Mouse (Mus musculus): ENCODE measurements at regions not wholly inside any gene's neighbourhood (a gene's known extent, or its start where the extent isn't known, plus 50 kb on each side); places are given as distances from the start of the nearest gene placed in this dataset.

DNA sequence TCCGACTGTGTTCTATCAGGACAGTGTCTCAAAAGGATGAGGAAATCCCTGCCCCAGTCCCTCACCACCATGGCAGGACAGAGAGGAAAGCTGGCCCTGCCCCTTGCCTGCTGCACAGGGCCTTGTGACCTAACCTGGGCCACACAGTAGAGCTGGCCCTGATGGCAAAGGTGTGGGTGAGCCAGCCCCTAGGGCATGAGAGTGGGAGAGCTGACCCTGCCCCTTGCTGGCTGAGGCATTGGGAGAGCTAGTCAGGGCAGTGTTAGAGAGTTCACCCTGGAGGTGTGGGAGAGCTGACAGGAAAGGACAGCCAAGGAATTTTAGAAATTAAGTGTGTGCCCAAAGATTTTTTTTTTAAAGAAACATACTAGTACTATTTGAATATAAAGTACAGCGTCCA lies 90.5 kb upstream of the Plcb4 start:
- Histone ChIP-seq H3K27me3 (ENCODE audit: control insufficient read depth, insufficient read depth, low read length) (no peaks in the 10 kb centered on the region), H3K4me1 (ENCODE audit: control insufficient read depth, insufficient read depth, low read length) (no peaks in the 10 kb centered on the region), H3K4me3 (replicated peaks; ENCODE audit: low read length) (no peak overlapping the region), H3K27ac (replicated peaks; ENCODE audit: low read depth, low read length) (no peak overlapping the region), H3K9ac (ENCODE audit: low read depth, low read length, severe bottlenecking) (no peak overlapping the region), H3K9me3 (ENCODE audit: control insufficient read depth, low read length) (no peaks in the 10 kb centered on the region), H3K36me3 (ENCODE audit: control insufficient read depth, insufficient read depth, low read length) (no peaks in the 10 kb centered on the region), H3K4me2 (replicated peaks; ENCODE audit: low read depth, low read length, severe bottlenecking) (no peak overlapping the region)
- no peak for DNase-seq (ENCODE audit: low spot score)
- 90% methylated on average over 2 of the region's 2 CpGs for WGBS
- ATAC-seq (ENCODE audit: low FRiP score, low read depth) = no peak
- no peak for TF ChIP-seq POLR2A (IDR thresholded peaks at IDR 0.05; ENCODE audit: borderline replicate concordance, extremely low read depth, insufficient read depth, insufficient read length)

- Histone ChIP-seq H3K27ac (replicated peaks; ENCODE audit: low read depth, low read length) (no peak overlapping the region), H3K36me3 (ENCODE audit: control insufficient read depth, insufficient read depth, low read length) (no peaks in the 10 kb centered on the region), H3K27me3 (ENCODE audit: control insufficient read depth, insufficient read depth, low read length) (no peaks in the 10 kb centered on the region), H3K9ac (ENCODE audit: low read depth, low read length, severe bottlenecking) (no peak overlapping the region), H3K4me3 (replicated peaks; ENCODE audit: low read length) (no peak overlapping the region), H3K4me2 (replicated peaks; ENCODE audit: low read depth, low read length, severe bottlenecking) (no peak overlapping the region), H3K9me3 (ENCODE audit: control insufficient read depth, low read length) (no peaks in the 10 kb centered on the region), H3K4me1 (ENCODE audit: control insufficient read depth, insufficient read depth, low read length) (no peaks in the 10 kb centered on the region)
- TF ChIP-seq POLR2A (IDR thresholded peaks at IDR 0.05; ENCODE audit: borderline replicate concordance, extremely low read depth, insufficient read depth, insufficient read length) = no peak
- no peak for ATAC-seq (ENCODE audit: low FRiP score, low read depth)
- 92% methylated on average over 5 of the region's 5 CpGs for WGBS
- DNase-seq (ENCODE audit: low spot score) = no peak
Observed at GRCm38 (mm10) chr2:135571599-135571998, 87.2 kb upstream of the Plcb4 start.

- no peaks in the 10 kb centered on the region for H3K4me1 ChIP-seq (ENCODE audit: control insufficient read depth, insufficient read depth, low read length)
- no peak for DNase-seq (ENCODE audit: low spot score)
- no peaks in the 10 kb centered on the region for H3K9me3 ChIP-seq (ENCODE audit: control insufficient read depth, low read length)
- H3K36me3 ChIP-seq (ENCODE audit: control insufficient read depth, insufficient read depth, low read length) = no peaks in the 10 kb centered on the region
- H3K9ac ChIP-seq (ENCODE audit: low read depth, low read length, severe bottlenecking) = no peak overlapping the region
- TF ChIP-seq POLR2A (IDR thresholded peaks at IDR 0.05; ENCODE audit: borderline replicate concordance, extremely low read depth, insufficient read depth, insufficient read length) = no peak
- H3K27ac ChIP-seq (replicated peaks; ENCODE audit: low read depth, low read length) = no peak overlapping the region
- H3K4me2 ChIP-seq (replicated peaks; ENCODE audit: low read depth, low read length, severe bottlenecking) = no peak overlapping the region
- no peak for ATAC-seq (ENCODE audit: low FRiP score, low read depth)
- no peaks in the 10 kb centered on the region for H3K27me3 ChIP-seq (ENCODE audit: control insufficient read depth, insufficient read depth, low read length)
- 76% methylated on average over 5 of the region's 5 CpGs for WGBS
- no peak overlapping the region for H3K4me3 ChIP-seq (replicated peaks; ENCODE audit: low read length)
Observed at GRCm38 (mm10) chr2:135577228-135577627, 81.6 kb upstream of the Plcb4 start.

DNA sequence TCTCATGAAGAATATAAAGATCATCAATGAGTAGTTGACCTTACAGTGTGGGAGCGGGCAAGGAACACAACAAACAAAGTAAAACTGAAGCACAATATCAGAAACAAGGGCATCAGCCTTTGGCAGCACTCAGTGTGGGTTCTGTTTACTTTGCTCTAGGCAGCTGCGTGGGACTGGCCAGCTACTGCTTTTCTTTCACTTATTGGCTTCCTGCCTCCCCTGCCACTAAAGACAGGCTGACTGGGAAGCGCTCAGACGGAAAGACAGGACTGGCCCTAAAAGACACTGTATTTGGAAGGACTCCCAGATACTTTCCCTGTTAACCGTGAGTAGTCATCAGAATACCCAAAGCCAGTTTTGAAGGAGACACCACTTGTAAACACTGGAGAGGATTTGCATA lies 80.7 kb upstream of the Plcb4 start:
- H3K4me3 ChIP-seq (replicated peaks; ENCODE audit: low read length) = no peak overlapping the region
- no peaks in the 10 kb centered on the region for H3K9me3 ChIP-seq (ENCODE audit: control insufficient read depth, low read length)
- no peak overlapping the region for H3K9ac ChIP-seq (ENCODE audit: low read depth, low read length, severe bottlenecking)
- no peak for ATAC-seq (ENCODE audit: low FRiP score, low read depth)
- H3K27ac ChIP-seq (replicated peaks; ENCODE audit: low read depth, low read length) = no peak overlapping the region
- H3K27me3 ChIP-seq (ENCODE audit: control insufficient read depth, insufficient read depth, low read length) = no peaks in the 10 kb centered on the region
- no peak for DNase-seq (ENCODE audit: low spot score)
- H3K4me2 ChIP-seq (replicated peaks; ENCODE audit: low read depth, low read length, severe bottlenecking) = no peak overlapping the region
- H3K4me1 ChIP-seq (ENCODE audit: control insufficient read depth, insufficient read depth, low read length) = no peaks in the 10 kb centered on the region
- 52% methylated on average over 5 of the region's 5 CpGs for WGBS
- no peaks in the 10 kb centered on the region for H3K36me3 ChIP-seq (ENCODE audit: control insufficient read depth, insufficient read depth, low read length)
- TF ChIP-seq POLR2A (IDR thresholded peaks at IDR 0.05; ENCODE audit: borderline replicate concordance, extremely low read depth, insufficient read depth, insufficient read length) = no peak

DNA sequence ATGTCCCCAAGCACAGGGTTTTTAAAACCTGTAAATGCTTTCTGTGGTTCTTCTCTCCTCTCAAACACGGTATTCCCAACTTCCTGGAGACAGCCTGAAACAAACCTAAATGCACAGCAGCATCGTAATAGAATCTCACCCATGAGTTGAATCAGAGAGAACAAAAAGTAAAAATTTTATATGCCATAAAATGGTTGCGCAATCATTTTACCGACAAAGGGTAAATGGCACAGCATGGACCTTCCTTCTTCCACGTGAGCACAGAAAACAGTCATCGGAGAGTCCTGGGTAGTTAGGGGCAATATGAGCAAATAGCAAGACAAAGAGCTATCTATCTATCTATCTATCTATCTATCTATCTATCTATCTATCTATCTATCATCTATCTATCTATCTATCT lies 79.3 kb upstream of the Plcb4 start:
- Histone ChIP-seq H3K36me3 (ENCODE audit: control insufficient read depth, insufficient read depth, low read length) (no peaks in the 10 kb centered on the region), H3K9me3 (ENCODE audit: control insufficient read depth, low read length) (no peaks in the 10 kb centered on the region), H3K27me3 (ENCODE audit: control insufficient read depth, insufficient read depth, low read length) (no peaks in the 10 kb centered on the region), H3K4me2 (replicated peaks; ENCODE audit: low read depth, low read length, severe bottlenecking) (no peak overlapping the region), H3K9ac (ENCODE audit: low read depth, low read length, severe bottlenecking) (no peak overlapping the region), H3K4me1 (ENCODE audit: control insufficient read depth, insufficient read depth, low read length) (no peaks in the 10 kb centered on the region), H3K4me3 (replicated peaks; ENCODE audit: low read length) (no peak overlapping the region), H3K27ac (replicated peaks; ENCODE audit: low read depth, low read length) (no peak overlapping the region)
- WGBS = 88% methylated on average over 6 of the region's 6 CpGs
- TF ChIP-seq POLR2A (IDR thresholded peaks at IDR 0.05; ENCODE audit: borderline replicate concordance, extremely low read depth, insufficient read depth, insufficient read length) = no peak
- DNase-seq (ENCODE audit: low spot score) (no peak), ATAC-seq (ENCODE audit: low FRiP score, low read depth) (no peak)

GRCm38 (mm10) chr2:135580051-135580450 lies 78.8 kb upstream of the Plcb4 start:
- H3K4me3 ChIP-seq (replicated peaks; ENCODE audit: low read length) = no peak overlapping the region
- ATAC-seq (ENCODE audit: low FRiP score, low read depth) = no peak
- WGBS = 81% methylated on average over 4 of the region's 4 CpGs
- H3K9ac ChIP-seq (ENCODE audit: low read depth, low read length, severe bottlenecking) = no peak overlapping the region
- H3K4me1 ChIP-seq (ENCODE audit: control insufficient read depth, insufficient read depth, low read length) = no peaks in the 10 kb centered on the region
- no peaks in the 10 kb centered on the region for H3K9me3 ChIP-seq (ENCODE audit: control insufficient read depth, low read length)
- no peak overlapping the region for H3K27ac ChIP-seq (replicated peaks; ENCODE audit: low read depth, low read length)
- H3K27me3 ChIP-seq (ENCODE audit: control insufficient read depth, insufficient read depth, low read length) = no peaks in the 10 kb centered on the region
- DNase-seq (ENCODE audit: low spot score) = no peak
- TF ChIP-seq POLR2A (IDR thresholded peaks at IDR 0.05; ENCODE audit: borderline replicate concordance, extremely low read depth, insufficient read depth, insufficient read length) = no peak
- H3K36me3 ChIP-seq (ENCODE audit: control insufficient read depth, insufficient read depth, low read length) = no peaks in the 10 kb centered on the region
- no peak overlapping the region for H3K4me2 ChIP-seq (replicated peaks; ENCODE audit: low read depth, low read length, severe bottlenecking)
